Mouse (Mus musculus) kidney, postnatal 4 days (tissue): ENCODE results near the gene Gpr61.

Experiments
- DNase-seq, 2 experiments: peaks; one replicate each; pipeline ENCODE4 v3.0.0; 2021; ENCODE audit warnings: mixed read lengths in 2 of 2

The Gpr61 gene

DNA sequence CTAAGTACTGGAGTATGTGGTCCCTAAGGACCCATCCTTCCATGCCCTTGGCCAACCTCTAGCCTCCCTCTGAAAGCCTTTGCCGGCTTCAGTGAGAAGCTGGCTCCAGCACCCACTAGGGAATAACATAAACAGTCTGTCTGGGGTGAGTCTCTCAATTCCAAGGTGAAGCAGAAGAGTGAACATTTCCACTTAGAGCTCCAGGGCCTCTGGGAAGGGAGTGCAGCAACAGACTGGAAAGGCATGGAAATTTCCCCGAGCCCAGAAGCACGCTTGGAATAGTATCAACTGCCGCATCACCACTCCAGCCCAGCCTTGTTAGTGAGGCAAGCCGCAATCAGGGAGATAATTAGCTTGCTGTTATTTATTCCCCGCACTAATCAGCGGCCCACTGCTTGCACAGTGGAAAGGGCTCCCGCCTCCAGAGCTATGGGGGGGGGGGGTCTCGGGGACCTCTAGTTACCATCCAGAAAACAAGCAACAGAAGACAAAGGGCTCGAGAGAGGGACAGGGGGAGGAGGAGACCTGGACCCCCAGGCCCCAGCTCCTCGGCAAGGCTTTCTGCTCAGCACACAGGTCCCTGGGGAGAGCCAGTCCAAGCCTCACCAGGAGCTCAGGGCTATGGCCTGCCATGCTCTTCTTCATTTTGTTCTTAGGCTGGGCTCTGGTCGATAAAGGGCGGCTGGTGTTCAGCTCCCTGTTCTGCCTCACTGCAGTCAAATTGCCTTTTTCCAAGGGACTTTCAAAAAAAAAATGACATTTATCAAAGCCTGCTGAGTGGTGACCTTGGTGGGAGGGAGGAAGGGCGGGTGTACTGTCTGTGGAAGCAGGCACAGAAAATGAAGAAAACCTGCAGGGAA, 20.2 kb upstream of the Gpr61 start:
- peak; percentile 56 to 62 for DNase-seq

GRCm38 (mm10) chr3:108169199-108169598, 14.5 kb upstream of the Gpr61 start:
- no peak for DNase-seq

DNA sequence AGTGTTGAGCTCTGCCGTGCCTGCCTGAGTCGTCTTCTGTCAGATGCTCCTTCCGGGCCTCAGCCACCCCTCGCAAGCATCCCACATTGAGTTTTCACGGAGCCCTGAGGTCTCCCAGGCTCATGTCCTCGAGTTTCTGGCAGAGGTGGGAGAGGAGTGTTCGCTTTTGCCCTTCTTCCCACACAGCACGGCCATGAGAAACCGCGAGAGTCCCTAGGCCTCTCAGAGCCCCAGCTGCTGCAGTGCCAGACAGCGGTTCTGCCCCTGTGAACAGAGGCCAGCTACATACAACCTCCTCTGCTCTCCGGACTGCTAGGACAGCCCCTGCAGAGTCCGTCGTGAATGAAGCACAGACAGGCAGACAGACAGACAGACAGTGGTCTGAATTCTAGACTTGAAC, 12.8 kb upstream of the Gpr61 start:
- DNase-seq: peak; percentile 39 to 54

GRCm38 (mm10) chr3:108166486-108167211, 12.0 kb upstream of the Gpr61 start:
- peak; percentile 74 to 83 for DNase-seq

- peak in 1 of 2 experiments; percentile 32 for DNase-seq
Observed at GRCm38 (mm10) chr3:108165532-108166315, 11.0 kb upstream of the Gpr61 start.

- peak; percentile 85 to 87 for DNase-seq
Observed at GRCm38 (mm10) chr3:108164807-108165206, 10.1 kb upstream of the Gpr61 start.

DNA sequence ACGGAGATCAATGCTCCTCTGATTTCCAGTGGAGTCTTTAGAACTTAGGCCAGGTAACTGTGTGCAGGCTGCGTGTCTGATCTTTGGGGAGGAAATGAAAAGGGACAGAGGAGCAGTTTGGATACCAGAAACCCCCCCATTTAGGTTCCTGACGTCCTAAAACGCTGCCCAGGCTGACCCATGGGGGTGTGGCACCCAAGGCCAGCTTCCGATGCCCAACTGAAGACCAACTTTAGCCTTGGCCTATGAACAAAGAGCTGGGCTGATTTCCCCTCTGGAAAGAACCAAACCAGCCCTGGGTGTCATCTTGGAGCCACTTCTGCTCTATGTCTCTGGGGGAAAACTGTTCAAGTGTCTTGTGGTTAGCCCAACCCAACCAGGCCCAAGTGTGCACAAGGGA, 9.4 kb upstream of the Gpr61 start:
- no peak for DNase-seq

DNA sequence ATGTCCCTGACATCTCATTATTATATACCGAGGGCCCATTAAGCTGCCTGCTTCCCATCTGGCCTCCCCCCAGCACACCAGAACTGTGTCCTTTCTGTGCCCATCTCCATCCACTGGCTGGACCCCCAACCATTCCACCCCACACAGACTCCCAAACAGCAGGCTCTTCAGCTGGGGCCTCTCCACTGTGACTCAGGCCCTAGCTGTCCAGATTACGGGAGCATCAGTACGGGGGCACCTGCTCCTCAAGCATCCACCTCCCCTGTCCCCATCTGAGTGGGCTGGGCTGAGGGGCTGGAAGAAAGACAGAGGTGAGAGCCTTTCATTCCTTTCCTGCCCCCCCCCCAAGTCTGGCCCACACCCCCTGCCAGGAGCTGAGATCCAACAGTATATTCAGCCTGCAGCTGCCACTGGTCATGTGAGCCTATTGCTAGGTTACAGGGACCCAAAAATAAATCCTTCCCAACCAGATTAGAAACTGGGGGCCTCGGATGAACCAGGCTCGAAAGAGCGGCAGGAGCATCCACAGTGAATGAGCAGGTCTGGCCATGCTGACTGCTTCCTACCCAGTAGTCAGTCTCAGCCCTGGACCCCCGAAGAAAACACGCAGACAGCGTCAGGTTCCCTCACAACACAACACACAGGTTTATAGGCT, 3.8 kb upstream of the Gpr61 start:
- no peak for DNase-seq

DNA sequence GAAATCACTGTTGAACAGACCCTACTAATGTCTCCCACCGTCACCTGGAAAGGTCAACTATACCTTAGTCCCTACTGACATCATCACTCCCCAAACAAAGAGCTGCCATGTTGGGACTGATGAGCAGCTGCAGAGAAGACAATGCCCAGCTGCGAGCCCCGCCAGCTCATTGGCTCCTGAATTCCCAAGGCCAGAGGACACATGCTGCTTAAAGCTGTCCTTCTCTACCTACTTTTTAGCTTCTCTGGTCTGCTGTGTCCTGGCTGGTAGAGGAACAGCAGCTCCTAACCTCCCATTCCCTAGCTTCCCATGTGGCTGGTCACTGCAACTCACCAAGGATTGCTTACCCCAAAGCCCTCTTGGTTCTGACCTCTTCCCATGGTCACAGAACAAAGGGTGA, 2.4 kb downstream of the Gpr61 start:
- DNase-seq: no peak

DNA sequence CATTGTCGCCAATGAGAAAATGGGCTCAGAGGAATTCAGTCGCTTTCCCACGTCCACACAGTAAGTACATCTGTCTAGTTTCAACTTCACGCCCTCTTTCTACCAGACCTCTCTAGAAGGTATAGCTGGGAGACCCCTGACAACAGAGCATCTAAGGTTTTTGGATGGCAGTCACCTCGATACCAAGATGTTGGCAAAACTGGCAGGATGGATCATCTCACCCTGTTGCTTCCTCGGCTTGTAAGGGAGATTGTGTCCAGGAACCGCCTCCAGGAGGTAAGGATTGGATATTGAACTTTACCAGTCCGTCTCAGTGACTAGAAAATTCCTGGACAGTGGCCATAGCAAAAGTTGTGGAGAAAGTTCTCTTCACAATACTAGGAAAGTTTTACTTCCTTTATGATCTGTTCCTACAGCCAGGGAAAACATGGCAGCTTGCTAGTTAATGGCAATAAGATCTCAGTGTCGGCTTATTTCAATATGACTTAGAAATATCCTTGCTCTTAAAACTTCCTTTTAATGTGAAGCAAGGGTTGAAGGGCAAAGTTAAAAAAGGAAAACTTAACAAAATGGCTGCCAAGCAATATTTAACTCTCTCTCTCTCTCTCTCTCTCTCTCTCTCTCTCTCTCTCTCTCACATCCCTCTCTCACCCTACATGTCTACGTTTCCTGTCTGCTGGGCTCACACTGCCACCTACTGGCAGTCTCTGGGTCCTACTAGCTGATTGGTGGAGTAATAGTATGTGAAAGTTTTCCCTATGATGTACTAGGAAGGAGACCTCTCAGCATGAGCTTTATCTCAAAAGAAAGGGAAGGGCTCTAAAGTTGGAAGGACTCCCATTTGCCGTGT, 7.1 kb downstream of the Gpr61 start:
- DNase-seq: peak; percentile 95 to 96

- DNase-seq: no peak
Observed at GRCm38 (mm10) chr3:108146671-108147070, 8.0 kb downstream of the Gpr61 start.

DNA sequence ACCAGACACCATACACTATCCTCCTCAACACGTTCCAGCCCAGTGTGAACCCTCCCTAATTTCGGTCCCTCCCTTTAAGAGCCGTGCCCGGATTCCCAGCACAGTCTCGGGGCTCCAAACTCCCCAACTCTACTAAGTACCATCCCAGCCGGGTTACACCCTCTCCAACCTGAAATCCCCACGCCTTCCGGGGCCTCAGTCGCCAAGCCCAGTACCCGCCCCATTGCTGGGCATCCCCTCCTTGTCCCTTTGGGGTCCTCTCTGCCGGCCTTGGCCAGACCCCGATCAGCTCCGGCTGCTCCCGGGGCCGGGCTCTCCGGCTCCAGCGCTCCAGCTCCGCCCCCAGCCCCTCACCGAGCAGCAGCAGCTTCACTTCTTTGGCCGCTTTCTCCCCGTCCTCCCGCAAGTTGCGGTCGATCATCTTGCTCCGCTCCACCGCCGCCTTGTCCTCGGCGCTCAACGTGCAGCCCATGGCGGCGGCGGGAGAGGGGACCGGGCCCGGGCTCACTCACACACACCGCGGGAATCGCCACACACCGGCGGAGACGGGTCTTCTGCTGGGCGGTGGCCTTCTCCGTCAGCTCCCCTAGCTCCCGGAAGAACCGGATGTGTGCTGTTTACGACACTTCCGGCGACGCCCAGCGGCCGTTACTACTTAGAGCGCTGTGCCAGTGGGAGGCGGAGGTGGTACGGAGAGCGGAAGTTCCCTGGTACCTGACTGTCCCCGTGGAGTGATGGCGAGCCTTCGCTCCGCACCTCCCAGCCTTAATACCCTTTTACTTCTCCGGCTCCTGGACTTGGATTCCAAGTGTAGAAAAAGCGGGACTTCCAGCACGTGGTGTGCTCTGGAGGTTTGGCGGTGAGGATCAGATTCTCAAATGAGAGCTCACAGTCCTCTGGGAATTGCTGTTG, 8.9 kb downstream of the Gpr61 start, which contains the start of gene Gnai3:
TSS of gene Gnai3 (minus strand) at position 613 of the 912 bp plus-strand sequence.
- peak; percentile 92 to 95 for DNase-seq

GRCm38 (mm10) chr3:108140786-108141185, 13.9 kb downstream of the Gpr61 start:
- no peak for DNase-seq

DNA sequence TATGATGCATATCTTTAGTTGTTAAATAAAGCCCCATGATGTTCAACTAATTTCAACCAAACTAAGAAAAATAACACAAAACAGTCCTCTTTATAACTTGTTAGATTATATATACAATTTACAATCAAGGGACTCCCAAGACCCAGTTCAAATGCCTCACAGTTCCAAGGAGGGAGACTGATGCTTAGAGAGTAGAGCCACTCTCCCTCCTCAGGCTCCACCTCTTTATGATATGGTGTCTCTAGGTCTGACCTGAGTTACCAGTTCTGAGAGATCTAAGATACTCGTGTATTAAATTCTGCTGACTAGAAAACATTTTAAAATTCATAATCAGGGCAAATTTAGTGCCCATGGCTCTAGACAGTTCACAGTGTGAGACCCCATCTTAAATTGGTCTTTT, 15.6 kb downstream of the Gpr61 start:
- no peak for DNase-seq

DNA sequence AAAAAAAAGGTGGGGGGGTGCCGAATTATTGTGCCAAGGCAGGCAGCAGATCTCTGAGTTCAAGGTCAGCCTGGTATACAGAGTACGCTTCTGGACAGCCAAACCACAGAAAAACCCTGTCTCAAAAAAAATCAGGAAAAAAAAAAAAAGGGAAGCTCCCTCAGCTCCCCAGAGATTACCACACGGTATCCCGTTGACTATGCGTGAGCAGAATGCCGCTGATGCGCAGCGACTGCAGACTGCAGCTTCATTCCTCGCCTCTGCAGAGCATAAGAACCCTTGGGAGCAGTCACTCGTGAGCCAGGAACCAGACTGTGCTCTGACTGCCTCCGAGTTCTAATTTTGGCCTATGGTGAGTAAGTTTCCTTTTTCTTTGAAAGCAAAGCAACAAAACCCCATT, 20.0 kb downstream of the Gpr61 start:
- no peak for DNase-seq

GRCm38 (mm10) chr3:108132484-108132883, 22.2 kb downstream of the Gpr61 start:
- DNase-seq: no peak

GRCm38 (mm10) chr3:108131821-108132220, 22.9 kb downstream of the Gpr61 start:
- DNase-seq: no peak

DNA sequence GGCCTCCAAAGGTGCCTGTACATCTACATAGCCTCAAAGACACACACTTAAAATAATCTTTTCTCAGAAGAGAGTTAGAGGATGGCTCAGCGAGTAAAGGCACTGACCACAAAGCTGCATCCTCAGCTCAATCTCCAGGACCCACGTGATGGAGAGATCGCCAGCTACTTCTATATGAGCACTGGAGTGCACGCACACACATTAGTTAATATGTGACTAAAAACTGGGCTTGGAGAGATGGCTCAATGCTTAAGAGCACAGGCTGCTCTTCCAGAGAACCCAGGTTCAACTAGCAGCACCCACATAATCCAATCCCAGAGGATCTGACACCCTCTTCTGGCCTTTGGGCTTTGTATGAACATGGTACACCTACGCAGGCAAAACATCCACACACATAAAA, 23.5 kb downstream of the Gpr61 start:
- no peak for DNase-seq

DNA sequence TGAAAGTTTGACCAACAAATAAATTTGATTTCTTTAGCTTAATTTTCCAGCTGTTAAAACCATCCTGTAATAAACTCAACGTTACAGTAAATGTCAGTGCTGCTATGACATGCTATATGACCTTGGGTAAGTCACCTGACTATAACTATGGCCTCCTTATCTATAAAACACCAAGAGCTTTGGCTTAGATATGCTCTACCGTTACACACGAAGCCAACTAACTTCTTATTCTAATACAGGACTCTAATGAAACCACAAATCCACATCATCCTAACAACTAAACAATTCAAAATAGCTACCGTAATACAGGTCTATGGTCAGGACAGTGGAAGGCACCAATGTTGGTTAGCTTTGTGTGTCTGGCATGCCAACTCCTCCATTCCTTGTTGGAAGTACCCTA, 24.9 kb downstream of the Gpr61 start:
- DNase-seq: no peak

DNA sequence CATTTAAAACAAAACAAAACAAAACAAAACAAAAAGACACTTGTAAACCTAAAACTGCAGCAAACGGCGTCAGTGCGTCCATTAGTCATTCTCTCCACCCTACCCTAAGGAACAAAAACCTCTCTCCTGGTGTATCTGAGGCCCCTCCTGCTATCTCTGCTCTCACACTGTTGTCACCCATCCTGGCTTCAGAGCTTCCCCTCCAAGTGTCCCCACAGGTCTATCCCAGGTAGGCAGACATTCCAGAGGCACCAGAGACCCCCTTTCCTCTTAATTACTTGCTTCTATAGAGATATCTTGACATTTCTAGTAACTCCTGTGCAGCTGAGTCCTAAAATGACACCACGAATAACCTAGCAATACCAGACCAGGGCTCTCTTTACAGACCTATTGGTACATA, 25.3 kb downstream of the Gpr61 start:
- DNase-seq: no peak

- no peak for DNase-seq
Observed at GRCm38 (mm10) chr3:108128520-108128919, 26.2 kb downstream of the Gpr61 start.
